Mouse (Mus musculus): ENCODE results near the gene Arpc1b. TPM values are rescaled to one million over a fixed set of nuclear protein-coding genes. Genes with fewer than 3 reads are reported as not detected.
A peak's percentile ranks its signal among the peaks of the same experiment; 100 is the strongest.

Arpc1b gene
- polyA plus RNA-seq, 1 experiment from 2014 or later, result 467 TPM

DNA sequence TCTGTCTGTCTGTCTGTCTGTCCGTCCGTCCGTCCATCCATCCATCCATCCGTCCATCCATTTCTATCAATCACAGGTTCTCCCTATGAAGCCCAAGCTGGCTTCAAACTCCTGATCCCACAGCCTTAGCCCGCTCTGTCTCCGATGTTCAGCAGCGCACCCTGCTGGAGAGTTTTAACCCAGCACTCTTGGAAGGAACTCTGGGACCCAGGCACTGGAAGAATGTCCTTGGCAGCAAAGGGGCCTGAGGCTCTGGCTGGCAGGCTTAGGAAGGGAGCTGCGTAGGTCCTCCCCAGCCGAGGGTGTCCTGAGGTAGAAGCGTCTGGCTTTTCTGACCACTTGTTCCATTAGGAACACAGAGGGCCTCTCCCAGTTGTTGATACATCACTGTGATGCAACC lies 2.9 kb downstream of the Arpc1b start:
- H3K27me3 ChIP-seq (replicated peaks; ENCODE audit: insufficient read depth, low read length), result no peaks in the 10 kb centered on the region
- H3K4me2 ChIP-seq (replicated peaks; ENCODE audit: low read depth, low read length), result peak overlapping the region; percentile 42
- H3K4me3 ChIP-seq (ENCODE audit: low read depth, low read length), result peak overlapping the region; percentile 12; the same call in 1 of the 2 replicates
- no peaks in the 10 kb centered on the region for H3K9me3 ChIP-seq (ENCODE audit: low read length)
- peaks cover 3% of the 10 kb centered on the region; the same call in 1 of the 2 replicates for H3K4me1 ChIP-seq (ENCODE audit: insufficient read depth, low read depth, low read length)
- peaks cover 5% of the 10 kb centered on the region; the same call in 1 of the 2 replicates for H3K36me3 ChIP-seq (ENCODE audit: insufficient read depth, low read length)
- peak overlapping the region; percentile 88 for H3K27ac ChIP-seq (ENCODE audit: low read length)
- TF ChIP-seq CTCF (IDR thresholded peaks at IDR 0.05) (peak; percentile 79), EP300 (IDR thresholded peaks at IDR 0.05) (no peak)
- DNase-seq (ENCODE audit: low spot score) (peak; percentile 82), ATAC-seq (peak; percentile 55)
- H3K9ac ChIP-seq (replicated peaks; ENCODE audit: low read depth), result no peak overlapping the region
- WGBS, result 31% methylated on average over 10 of the region's 10 CpGs

DNA sequence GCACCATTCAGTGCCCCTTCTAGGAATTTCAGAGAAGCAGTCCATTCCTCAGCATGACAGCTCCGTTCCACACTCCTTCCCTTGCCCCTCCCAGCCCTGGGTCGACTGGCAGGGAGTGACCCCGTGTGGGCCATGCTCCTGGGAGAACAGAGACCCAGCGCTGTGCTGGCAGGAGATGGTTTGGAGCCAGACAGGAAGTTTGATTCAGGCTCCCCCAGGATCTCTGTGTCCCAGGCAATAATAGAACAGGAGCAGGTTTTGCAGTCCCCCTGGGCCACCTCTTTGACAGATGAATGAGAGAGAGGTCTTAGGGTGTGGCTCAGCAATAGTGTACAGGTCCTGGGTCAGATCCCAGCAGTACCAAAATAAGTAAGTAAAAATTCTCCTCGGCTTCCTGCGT lies 4.0 kb downstream of the Arpc1b start:
- DNase-seq (ENCODE audit: low spot score), result peak; percentile 13
- Histone ChIP-seq H3K4me1 (ENCODE audit: insufficient read depth, low read depth, low read length) (peaks cover 3% of the 10 kb centered on the region; the same call in 1 of the 2 replicates), H3K9me3 (ENCODE audit: low read length) (no peaks in the 10 kb centered on the region), H3K4me3 (ENCODE audit: low read depth, low read length) (no peak overlapping the region), H3K4me2 (replicated peaks; ENCODE audit: low read depth, low read length) (no peak overlapping the region), H3K27ac (ENCODE audit: low read length) (no peak overlapping the region), H3K36me3 (ENCODE audit: insufficient read depth, low read length) (peaks cover 10% of the 10 kb centered on the region), H3K27me3 (replicated peaks; ENCODE audit: insufficient read depth, low read length) (no peaks in the 10 kb centered on the region), H3K9ac (replicated peaks; ENCODE audit: low read depth) (no peak overlapping the region)
- no peak for ATAC-seq
- WGBS, result 37% methylated on average over 6 of the region's 6 CpGs
- TF ChIP-seq CTCF (IDR thresholded peaks at IDR 0.05) (no peak), EP300 (IDR thresholded peaks at IDR 0.05) (no peak)

DNA sequence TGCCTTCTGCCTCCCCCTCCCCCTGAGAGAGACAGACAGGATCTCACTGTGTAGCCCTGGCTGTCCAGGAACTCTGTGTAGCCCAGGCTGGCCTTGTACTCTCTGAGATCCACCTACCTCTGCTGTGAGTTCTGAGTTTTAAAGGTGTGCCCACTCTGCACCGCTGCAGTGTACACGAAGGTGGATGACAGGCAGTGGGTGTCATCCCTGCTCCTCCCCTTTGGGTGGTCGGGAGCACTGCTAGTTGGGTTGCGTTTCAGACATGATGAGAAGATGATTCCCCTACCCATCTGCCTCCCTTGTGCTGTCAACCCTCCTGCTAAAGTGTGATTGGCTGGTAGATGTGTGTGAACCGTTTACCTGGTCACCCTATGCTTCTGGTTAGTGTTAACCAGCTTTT lies 4.4 kb downstream of the Arpc1b start:
- Histone ChIP-seq H3K9ac (replicated peaks; ENCODE audit: low read depth) (no peak overlapping the region), H3K27me3 (replicated peaks; ENCODE audit: insufficient read depth, low read length) (no peaks in the 10 kb centered on the region), H3K4me3 (ENCODE audit: low read depth, low read length) (no peak overlapping the region), H3K9me3 (ENCODE audit: low read length) (no peaks in the 10 kb centered on the region), H3K4me1 (ENCODE audit: insufficient read depth, low read depth, low read length) (peaks cover 3% of the 10 kb centered on the region; the same call in 1 of the 2 replicates), H3K27ac (ENCODE audit: low read length) (no peak overlapping the region), H3K36me3 (ENCODE audit: insufficient read depth, low read length) (peaks cover 13% of the 10 kb centered on the region), H3K4me2 (replicated peaks; ENCODE audit: low read depth, low read length) (no peak overlapping the region)
- no peak for TF ChIP-seq EP300 (IDR thresholded peaks at IDR 0.05)
- no peak for TF ChIP-seq CTCF (IDR thresholded peaks at IDR 0.05)
- ATAC-seq (no peak), DNase-seq (ENCODE audit: low spot score) (no peak)
- WGBS, result 84% methylated on average over 5 of the region's 5 CpGs

DNA sequence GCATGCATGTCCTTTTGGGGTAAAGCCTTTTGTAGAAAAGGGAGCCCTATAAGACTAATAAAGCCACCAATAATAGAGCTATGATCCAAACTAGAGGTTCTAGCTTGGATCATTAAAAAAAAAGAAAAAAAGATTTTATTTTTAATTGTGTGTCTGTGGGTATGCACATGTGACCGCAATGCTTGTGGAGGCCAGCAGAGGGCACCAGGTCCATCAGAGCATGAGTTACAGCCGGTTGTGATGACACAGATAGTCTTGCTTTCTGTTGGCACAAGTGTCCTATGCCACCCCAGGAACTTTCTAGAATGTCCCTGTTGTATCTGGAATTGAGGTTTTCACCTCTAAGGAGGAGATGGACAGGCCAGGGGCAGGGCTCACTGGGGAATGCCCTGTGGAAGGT lies 5.4 kb downstream of the Arpc1b start:
- TF ChIP-seq CTCF (IDR thresholded peaks at IDR 0.05) (peak; percentile 61), EP300 (IDR thresholded peaks at IDR 0.05) (no peak)
- ATAC-seq (no peak), DNase-seq (ENCODE audit: low spot score) (no peak)
- no peak overlapping the region for H3K4me2 ChIP-seq (replicated peaks; ENCODE audit: low read depth, low read length)
- H3K27me3 ChIP-seq (replicated peaks; ENCODE audit: insufficient read depth, low read length), result no peaks in the 10 kb centered on the region
- H3K9ac ChIP-seq (replicated peaks; ENCODE audit: low read depth), result no peak overlapping the region
- peaks cover 20% of the 10 kb centered on the region for H3K36me3 ChIP-seq (ENCODE audit: insufficient read depth, low read length)
- no peak overlapping the region for H3K4me3 ChIP-seq (ENCODE audit: low read depth, low read length)
- H3K4me1 ChIP-seq (ENCODE audit: insufficient read depth, low read depth, low read length), result peaks cover 3% of the 10 kb centered on the region; the same call in 1 of the 2 replicates
- H3K9me3 ChIP-seq (ENCODE audit: low read length), result no peaks in the 10 kb centered on the region
- H3K27ac ChIP-seq (ENCODE audit: low read length), result no peak overlapping the region
- 87% methylated on average over 2 of the region's 2 CpGs for WGBS

DNA sequence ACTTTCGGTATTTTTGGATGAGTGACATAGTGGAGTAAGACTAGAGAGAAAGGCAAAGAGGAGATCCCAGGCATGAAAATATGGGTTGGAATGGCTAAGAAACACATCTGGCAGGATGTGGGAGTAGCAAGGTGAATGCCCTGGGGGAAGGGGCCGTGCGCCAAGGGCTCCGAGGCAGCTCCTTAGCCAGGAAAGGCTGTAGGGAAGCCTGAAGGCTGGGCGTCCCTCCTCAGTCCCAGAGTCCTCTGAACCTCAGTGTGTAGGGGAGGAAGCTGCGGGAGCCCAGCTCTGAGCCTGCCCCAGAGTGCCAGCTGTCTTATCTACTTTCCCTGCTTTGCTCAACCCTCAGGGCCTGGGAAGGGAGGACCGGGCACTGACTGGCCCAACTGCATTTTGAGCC lies 6.9 kb downstream of the Arpc1b start:
- TF ChIP-seq EP300 (IDR thresholded peaks at IDR 0.05) (no peak), CTCF (IDR thresholded peaks at IDR 0.05) (no peak)
- no peak for DNase-seq (ENCODE audit: low spot score)
- no peak overlapping the region for H3K9ac ChIP-seq (replicated peaks; ENCODE audit: low read depth)
- no peak overlapping the region for H3K27ac ChIP-seq (ENCODE audit: low read length)
- no peaks in the 10 kb centered on the region for H3K27me3 ChIP-seq (replicated peaks; ENCODE audit: insufficient read depth, low read length)
- H3K4me3 ChIP-seq (ENCODE audit: low read depth, low read length), result no peak overlapping the region
- no peaks in the 10 kb centered on the region for H3K9me3 ChIP-seq (ENCODE audit: low read length)
- no peak overlapping the region for H3K4me2 ChIP-seq (replicated peaks; ENCODE audit: low read depth, low read length)
- peaks cover 3% of the 10 kb centered on the region; the same call in 1 of the 2 replicates for H3K4me1 ChIP-seq (ENCODE audit: insufficient read depth, low read depth, low read length)
- H3K36me3 ChIP-seq (ENCODE audit: insufficient read depth, low read length), result peaks cover 29% of the 10 kb centered on the region
- ATAC-seq, result no peak
- 47% methylated on average over 7 of the region's 7 CpGs for WGBS

DNA sequence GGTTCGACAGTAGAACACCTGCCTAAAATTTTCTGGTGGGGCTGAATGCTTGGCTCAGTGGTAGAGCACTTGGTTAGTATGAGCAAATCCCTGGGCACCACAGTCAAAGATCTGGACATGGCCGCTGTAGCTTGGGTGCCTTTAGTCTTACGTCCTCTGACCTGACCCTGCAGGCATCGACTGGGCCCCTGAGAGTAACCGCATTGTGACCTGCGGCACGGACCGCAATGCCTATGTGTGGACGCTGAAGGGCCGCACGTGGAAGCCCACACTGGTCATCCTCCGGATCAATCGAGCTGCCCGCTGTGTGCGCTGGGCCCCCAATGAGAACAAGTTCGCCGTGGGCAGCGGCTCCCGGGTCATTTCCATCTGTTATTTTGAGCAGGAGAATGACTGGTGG lies 9.4 kb downstream of the Arpc1b start:
- no peak for ATAC-seq

DNA sequence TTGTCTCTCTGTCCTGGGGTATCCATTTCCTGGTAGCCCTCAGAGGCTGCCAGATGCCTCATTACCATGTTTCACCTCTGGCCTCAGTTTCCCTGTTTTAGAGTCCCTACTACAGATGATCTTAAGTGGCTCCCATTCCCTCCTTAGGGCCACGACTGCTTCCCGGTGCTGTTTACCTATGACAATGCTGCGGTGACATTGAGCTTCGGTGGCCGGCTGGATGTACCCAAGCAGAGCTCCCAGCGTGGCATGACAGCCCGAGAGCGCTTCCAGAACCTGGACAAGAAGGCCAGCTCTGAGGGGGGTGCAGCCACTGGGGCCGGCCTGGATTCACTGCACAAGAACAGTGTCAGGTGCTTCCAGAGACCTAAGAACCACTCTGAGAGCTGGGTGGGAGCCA lies 12.6 kb downstream of the Arpc1b start:
- TF ChIP-seq CTCF (IDR thresholded peaks at IDR 0.05) (no peak), EP300 (IDR thresholded peaks at IDR 0.05) (no peak)
- 91% methylated on average over 9 of the region's 9 CpGs for WGBS
- no peak overlapping the region for H3K27ac ChIP-seq (ENCODE audit: low read length)
- no peaks in the 10 kb centered on the region for H3K27me3 ChIP-seq (replicated peaks; ENCODE audit: insufficient read depth, low read length)
- H3K9me3 ChIP-seq (ENCODE audit: low read length), result no peaks in the 10 kb centered on the region
- no peak for ATAC-seq
- H3K4me1 ChIP-seq (ENCODE audit: insufficient read depth, low read depth, low read length), result no peaks in the 10 kb centered on the region
- no peak overlapping the region for H3K4me2 ChIP-seq (replicated peaks; ENCODE audit: low read depth, low read length)
- H3K4me3 ChIP-seq (ENCODE audit: low read depth, low read length), result no peak overlapping the region
- no peak for DNase-seq (ENCODE audit: low spot score)
- no peak overlapping the region for H3K9ac ChIP-seq (replicated peaks; ENCODE audit: low read depth)
- H3K36me3 ChIP-seq (ENCODE audit: insufficient read depth, low read length), result peaks cover 45% of the 10 kb centered on the region

More for the DNA sequence above, 9.4 kb downstream of the Arpc1b start:
- H3K9me3 ChIP-seq (ENCODE audit: low read length), result no peaks in the 10 kb centered on the region
- no peak overlapping the region for H3K9ac ChIP-seq (replicated peaks; ENCODE audit: low read depth)
- H3K4me1 ChIP-seq (ENCODE audit: insufficient read depth, low read depth, low read length), result no peaks in the 10 kb centered on the region
- peaks cover 42% of the 10 kb centered on the region for H3K36me3 ChIP-seq (ENCODE audit: insufficient read depth, low read length)
- 91% methylated on average over 19 of the region's 19 CpGs for WGBS
- TF ChIP-seq EP300 (IDR thresholded peaks at IDR 0.05), result no peak
- TF ChIP-seq CTCF (IDR thresholded peaks at IDR 0.05), result no peak
- no peak overlapping the region for H3K4me3 ChIP-seq (ENCODE audit: low read depth, low read length)
- no peak overlapping the region for H3K27ac ChIP-seq (ENCODE audit: low read length)
- no peak overlapping the region for H3K4me2 ChIP-seq (replicated peaks; ENCODE audit: low read depth, low read length)
- no peak for DNase-seq (ENCODE audit: low spot score)
- H3K27me3 ChIP-seq (replicated peaks; ENCODE audit: insufficient read depth, low read length), result no peaks in the 10 kb centered on the region
